Mouse (Mus musculus): ENCODE data around the gene Mettl21c.
A peak's percentile ranks its signal among the peaks of the same experiment; 100 is the strongest.
"Not testable (repeated sequence)": the region's sequence is repeated elsewhere in the genome, so short reads cannot be mapped to it uniquely, and the experiment has no call there.

The Mettl21c gene

DNA sequence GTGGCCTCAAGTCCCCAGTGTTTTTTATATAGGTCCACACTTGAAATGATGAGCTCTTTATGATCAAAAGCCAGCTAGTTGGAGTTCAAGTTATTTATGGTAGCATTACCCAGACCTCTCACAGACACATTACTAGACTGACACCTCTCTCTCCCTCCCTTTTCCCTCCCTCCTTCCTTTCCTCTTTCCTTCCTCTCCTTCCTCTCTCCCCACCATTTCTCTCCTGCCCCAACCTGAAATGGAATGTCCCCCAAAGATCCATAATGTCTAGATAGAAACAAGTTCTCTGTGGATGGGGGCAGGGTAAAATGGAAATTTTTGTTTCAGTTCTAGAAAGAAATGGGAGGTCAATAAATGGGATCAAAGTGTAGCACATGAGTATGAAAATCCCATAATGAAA lies at the start of gene Mettl21c:
TSS of gene Mettl21c (minus strand) at position 101 of the 400 bp plus-strand sequence.
- DNase-seq (ENCODE audit: low spot score in 2 of 2), result no peak

DNA sequence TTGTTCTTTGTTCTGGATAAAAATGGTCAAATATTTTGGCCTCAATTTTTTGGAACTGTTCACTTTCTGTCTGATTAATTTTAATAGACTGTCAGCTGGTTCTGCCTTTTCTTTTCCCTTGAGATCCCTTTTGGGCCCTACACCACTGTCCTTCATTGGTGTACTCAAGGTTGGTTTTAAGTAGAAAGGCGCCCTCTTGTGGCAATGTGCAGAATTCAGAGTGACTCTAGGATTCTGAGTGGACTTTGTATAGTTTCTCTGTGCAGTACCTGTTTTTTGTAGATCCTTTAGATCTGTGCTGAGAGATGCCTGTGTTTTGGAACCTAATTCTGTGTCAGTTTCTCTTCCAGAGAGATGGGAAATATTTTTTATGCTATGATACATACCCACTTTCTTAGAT lies 44.8 kb upstream of the Mettl21c start:
- DNase-seq (ENCODE audit: low spot score in 2 of 2), result peak in 1 of 2 experiments; percentile 71

DNA sequence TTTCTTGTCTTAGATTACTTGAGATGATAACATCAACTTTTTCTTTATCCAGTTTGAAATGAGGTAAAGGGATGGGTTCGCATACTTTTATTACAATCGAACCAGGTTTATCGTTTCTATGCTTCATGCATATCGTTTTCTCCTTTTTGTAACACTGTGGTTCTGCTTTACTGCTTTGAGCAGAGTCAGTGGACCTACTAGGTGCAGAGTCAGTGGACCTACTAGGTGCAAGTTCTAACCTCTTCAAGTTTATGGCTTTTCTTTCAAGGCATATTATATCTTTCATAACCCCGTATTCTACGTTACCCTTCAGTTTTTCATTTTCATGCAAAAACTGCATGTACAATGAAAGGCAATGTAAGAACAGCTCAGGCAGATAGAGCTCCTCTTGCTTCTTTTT lies 43.6 kb upstream of the Mettl21c start:
- DNase-seq (ENCODE audit: low spot score in 2 of 2), result no peak

DNA sequence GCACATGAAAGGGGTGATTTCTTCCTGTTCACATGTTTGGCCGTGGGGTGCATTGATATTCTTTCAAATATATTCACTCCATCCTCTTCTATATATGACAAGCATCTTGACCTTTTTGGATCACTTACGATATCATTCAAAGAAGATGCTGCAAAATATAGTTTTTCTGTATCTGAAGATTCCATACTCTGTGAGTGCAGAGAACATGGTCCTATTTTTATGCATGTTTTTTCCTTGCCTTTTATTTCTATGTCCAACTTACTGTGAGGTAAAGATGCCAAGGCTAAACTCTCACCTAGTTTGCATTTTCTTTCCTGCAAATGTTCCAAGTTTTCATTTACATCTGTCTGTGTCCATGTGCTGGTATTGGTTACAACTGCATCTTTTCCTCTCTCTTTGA lies 42.0 kb upstream of the Mettl21c start, which contains the start of gene Gm8251:
TSS of gene Gm8251 (minus strand) at position 101 of the 400 bp plus-strand sequence.
- DNase-seq (ENCODE audit: low spot score in 2 of 2), result no peak

DNA sequence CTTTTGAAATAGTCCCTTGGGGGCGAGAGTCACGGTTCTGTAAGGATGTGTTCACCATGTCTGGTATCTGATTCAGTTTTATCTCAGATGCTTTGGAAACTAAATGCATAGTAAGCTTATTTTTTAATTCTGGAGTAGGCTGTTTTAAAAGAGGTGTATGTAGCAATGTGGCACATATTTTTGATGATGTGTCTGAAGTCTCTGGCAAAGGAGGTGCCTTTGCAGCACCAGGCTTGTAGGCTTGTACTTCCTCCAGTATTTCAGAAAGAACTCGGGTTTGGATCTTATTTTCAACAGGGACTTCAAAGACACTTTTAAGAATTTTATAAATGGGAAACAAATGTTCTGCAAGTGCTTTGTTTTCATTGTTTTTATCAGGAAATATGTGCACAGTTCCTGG lies 38.0 kb upstream of the Mettl21c start:
- no peak for DNase-seq (ENCODE audit: low spot score in 2 of 2)

DNA sequence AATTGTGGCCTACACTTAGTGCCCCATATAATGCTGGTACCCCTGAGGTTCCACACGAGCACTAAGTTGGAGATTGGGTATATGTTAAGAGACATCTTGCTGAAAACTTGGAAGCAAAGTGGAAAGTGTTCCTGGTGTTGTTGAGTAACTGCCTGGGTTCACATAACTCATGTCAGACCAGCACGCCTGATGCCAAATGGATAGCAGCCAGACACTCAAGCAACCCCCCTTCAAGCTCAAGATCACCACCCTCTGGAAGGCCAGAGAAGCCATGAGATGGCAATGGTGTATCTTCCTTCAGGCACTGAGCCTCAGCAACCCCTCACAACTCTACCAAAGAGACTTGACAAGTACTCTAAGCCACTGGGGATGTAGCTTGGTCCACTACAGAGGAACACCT lies 26.7 kb upstream of the Mettl21c start:
- no peak for DNase-seq (ENCODE audit: low spot score in 2 of 2)

DNA sequence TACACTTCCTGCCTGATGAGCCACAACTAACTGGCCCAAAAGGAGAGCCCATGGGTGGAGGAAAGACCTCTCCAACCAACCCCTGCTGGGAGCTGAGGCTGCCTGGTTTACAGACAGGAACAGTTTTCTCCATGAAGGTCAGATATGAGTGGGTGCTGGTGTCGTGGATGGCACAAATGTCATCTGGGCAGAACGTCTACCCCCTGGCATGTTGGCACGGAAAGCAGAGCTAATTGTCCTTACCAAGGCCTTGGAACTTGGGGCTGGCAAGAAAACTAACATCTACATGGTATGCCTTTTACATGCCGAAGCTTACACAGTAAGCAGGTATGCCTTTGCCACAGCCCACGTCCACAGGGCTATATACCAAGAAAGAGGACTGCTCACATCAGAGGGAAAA lies 25.9 kb upstream of the Mettl21c start:
- DNase-seq (ENCODE audit: low spot score in 2 of 2), result not testable (repeated sequence)

DNA sequence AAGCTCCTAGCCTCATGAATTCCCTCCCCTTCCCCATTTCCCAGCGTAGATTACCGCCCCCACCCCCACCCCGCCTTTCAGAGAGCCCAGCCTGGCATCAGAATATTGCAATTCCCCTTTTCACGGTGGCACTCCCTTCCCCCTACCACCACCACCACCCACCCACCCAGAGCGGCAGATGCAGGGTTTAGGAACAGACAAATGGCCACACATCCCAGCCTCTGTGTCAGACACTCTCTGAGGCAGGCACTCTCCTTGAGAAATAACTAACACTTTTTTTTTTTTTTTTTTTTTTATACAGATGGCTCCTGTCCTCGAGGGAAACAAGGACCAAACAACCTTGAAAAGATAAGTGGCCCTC lies 22.7 kb upstream of the Mettl21c start:
- no peak for DNase-seq (ENCODE audit: low spot score in 2 of 2)

DNA sequence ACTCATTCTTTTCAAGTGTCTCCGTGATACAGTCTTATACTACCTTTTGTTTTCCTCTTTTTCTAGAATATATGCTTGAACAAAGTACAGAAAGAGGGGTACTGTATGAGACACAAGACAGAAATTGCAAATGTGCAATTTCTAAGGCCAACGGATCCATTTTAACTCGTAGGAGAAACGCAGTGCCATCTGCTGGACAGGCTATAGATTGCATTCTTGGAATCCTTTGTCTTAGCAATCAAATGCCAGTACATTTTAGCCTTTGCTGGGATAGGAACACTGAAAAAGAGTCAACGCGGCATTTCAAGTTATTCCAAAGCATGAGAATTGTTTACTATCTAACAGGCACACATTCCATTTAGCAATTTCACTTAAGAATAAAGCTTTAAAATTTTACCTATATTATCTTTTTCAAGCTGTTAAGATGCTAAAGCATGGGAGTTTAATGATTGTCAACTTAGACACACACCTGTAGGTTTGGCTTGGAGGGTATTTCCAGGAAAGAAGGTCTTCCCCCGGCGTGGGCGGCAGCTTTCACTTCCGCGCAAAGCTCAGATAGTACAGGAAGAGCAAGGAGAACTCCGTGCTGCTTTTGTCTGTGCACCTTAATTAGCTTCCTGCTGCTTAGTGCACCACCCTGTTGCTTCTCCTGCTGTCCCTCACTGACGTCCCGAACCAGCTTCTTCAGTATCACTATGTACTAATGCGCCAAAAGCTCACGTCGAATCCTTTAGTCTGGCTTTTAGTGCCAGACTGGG lies 22.1 kb upstream of the Mettl21c start:
- DNase-seq (ENCODE audit: low spot score in 2 of 2), result peak in 1 of 2 experiments; percentile 47

DNA sequence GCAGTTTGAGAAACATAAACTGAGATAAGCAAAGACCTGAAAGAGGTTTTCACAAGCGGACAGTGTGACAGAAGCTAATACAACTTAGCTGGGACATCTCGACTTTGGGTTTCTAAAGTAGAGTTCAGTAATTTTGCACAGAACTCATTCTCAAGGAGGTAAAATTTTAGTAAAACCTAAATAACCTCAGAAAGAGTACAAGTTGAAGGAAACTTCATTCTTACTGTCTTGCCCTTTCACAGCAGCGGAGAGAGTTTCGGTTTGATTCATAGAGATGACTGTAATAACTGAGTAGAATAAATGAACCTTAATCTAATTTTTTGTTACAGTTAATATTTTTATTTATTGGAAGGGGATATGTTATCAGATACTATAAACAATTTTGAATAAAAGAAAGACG lies 13.1 kb upstream of the Mettl21c start:
- DNase-seq (ENCODE audit: low spot score in 2 of 2), result no peak

DNA sequence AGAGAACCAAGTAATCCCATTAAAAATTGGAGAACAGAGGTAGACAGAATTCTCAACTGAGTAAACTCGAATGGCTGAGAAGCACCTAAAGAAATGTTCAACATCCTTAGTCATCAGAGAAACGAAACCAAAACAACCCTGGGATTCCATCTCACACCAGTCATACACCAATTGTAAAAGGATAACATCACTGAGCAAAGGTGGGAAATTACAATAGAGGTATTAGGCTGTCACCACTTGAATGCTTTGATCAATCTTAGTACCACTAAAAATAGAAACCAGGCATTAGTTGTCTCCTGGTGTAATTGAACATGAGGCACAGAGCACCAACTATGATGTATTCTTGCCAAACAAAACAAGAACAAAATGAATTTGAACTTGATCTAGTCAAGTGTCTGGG lies 12.4 kb upstream of the Mettl21c start:
- no peak for DNase-seq (ENCODE audit: low spot score in 2 of 2)

DNA sequence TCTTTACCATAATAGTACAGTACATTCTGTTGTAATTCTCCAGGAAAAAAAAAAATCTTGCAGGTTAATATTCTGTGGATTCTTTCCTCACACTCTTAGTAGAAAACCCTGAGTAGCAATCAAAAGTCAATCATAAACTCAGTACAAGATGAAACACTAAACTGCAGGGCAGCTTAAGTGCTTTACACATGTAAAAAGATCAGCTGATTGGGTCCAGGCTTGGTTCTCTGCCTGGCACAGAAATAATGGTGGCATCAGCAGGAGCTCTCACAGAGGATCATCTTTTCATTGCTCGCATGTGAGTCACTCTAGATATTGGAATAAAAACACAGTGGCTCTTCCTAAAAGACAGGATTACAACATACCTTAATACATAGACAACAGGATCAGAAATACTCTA lies 7.8 kb upstream of the Mettl21c start:
- DNase-seq (ENCODE audit: low spot score in 2 of 2), result no peak

DNA sequence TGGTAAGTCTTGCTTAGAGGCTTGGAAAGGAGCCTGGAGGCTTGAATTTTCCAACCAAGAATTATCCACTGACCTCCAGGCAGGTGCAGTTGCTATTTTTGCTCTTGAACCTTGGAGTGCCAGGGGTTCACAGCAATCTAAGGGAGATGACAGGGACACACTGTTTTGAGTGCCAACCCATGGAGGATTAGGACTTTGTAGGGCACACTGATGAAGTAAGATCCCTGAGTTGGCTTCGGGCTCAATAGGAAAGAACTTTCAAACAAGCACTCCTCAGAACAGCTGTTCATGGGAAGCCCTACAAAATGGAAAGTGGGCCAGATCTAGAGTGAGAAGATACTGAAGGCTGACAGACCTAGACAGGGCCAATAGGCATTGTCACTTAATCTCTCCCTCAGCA lies 2.8 kb upstream of the Mettl21c start:
- no peak for DNase-seq (ENCODE audit: low spot score in 2 of 2)

DNA sequence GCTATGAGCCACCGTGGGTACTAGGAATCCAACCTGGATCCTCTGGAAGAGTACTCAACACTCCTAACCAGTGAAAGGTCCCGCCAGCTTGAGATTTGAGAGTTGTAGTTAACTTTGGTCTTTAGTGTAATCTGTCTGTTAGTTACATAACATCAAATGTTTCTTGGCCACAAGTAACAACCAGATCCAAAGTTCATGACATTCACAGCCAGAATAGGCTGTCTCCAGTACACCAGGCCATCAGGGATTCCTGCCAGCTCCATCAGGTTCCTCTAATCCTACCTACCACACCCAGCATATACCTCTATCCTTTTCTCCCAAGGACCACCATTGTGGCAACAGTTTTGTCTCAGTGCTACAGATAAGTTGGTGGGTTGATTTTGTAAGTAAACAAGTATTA lies 4.3 kb downstream of the Mettl21c start:
- no peak for DNase-seq (ENCODE audit: low spot score in 2 of 2)

DNA sequence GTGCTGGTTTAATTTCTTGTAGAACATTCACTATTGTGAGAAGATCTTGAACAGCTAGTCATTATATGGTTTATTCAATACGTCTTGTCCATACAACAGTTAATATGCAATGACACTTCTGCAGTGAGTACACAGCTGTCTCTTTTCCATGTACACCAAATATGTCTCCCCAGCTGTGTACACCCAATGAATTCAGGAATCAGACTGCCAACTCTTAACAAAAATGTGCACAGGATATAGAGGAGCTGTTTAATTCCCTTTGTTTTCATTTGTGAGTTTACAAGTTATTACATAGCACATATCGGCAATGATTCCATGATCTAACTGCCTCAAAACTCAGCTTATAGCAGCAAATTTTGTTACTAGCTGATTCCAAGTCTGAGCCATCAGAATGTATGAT lies 15.3 kb downstream of the Mettl21c start:
- DNase-seq (ENCODE audit: low spot score in 2 of 2), result no peak

DNA sequence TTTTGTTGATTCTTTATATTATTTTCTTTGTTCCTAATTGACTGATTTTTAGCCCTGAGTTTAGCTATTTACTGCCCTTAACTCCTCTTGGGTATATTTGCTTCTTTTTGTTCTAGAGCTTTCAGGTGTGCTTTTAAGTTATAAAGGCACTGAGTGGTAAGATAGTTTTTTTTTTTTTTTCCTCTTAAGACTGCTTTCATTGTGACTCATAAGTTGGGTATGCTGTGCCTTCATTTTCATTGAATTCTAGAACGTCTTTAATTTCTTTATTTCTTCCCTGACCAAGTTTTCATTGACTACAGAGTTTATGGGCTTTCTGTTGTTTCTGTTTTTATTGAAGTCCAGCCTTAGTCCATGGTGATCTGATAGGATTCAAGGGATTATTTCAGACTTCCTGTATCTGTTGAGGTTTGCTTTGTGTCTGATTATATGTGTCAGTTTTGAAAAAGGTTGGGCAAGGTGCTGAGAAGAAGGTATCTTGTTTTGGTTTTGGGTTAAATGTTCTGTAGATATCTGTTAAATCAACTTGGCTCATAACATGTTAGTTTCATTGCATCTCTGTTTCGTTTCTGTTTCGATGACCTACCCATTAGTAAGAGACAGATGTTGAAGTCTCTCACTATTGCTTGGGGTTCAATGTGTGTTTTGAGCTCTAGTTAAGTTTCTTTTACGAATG lies 22.8 kb downstream of the Mettl21c start:
- no peak for DNase-seq (ENCODE audit: low spot score in 2 of 2)

DNA sequence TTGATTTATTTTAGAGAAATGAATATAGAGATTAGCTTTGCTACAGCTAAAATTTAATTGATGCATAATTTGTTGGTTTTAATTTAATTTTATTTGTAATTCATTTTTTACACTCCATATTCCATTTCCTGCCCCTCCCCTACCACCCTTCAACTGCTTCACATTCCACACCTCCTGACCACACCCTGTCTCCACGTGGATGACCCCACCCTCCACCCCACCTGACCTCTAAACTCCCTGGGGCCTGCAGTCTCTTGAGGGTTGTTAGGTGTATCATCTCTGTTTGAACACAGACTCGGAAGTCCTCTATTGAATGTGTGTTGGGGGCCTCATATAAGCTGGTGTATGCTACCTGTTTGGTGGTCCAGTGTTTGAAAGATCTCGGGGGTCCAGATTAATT lies 48.7 kb downstream of the Mettl21c start:
- DNase-seq (ENCODE audit: low spot score in 2 of 2), result no peak

DNA sequence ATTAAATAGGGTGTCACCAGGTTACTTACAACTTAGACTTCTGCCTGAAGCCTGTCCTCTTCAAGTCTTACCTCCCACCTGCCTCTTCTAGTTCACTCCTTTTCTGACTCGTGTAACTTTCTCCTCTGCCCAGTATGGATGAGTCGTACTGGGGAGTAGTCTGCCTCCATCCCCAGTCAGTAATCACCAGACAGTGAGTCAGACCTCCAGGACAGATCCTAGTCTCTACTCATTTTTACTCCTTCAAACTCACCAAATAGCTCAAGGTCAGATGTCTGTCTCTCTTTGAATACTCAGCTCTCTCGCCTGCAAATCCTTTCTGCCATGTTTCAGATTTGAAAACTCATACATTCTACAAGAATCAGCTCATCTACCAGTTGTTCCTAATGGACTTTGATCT lies 50.5 kb downstream of the Mettl21c start:
- DNase-seq (ENCODE audit: low spot score in 2 of 2), result no peak

DNA sequence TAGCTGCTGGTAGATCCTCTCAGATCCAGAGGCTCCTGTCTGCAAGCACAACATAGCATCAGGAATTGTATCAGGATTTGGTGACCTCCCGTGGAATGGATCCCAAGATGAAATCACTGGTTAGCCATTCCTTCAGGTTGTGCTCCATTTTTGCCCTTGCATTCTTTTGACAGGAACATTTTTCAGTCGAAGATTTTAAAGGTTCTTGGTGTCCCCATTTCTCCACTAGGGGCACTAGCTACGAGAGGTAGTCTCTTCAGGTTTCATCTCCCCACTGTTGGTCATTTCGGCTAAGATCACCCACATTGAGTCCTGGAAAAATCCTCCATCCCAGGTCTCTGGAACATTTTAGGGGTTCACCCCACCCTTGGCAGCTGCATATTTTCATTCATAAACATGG lies 53.1 kb downstream of the Mettl21c start:
- no peak for DNase-seq (ENCODE audit: low spot score in 2 of 2)

DNA sequence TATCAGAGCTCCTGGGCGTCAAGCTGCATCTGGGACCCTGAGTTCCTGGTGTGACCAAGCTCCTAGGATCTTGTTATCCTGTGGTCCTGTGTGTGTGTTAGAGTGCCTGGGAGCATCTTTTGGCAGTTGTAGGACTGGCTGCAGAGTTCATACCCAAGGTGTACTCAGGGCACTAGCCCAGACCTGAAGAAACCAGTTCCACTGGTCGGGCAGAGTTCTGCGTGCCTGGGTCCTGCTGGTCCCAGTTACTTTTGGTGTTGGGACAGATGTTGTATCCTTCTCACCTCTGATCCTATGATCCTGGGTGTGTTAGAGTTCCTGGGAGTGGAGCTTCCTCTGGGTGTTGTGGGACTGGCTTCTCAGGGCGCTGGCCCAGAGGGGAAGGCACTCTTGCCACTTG lies 55.5 kb downstream of the Mettl21c start:
- no peak for DNase-seq (ENCODE audit: low spot score in 2 of 2)

Data from left cerebral cortex, adult 9 months (tissue).